Mouse (Mus musculus) gastrocnemius, postnatal 4 days (tissue): Measurements from ENCODE around the gene Emp2. TPM values are rescaled to one million over a fixed set of nuclear protein-coding genes. Genes with fewer than 3 reads are reported as not detected.

Experiments
- DNase-seq, 2 experiments: peaks; one replicate each; pipeline ENCODE4 v3.0.0; 2021 to 2022; ENCODE audit warnings: low spot score in 2 of 2, mixed read lengths in 2 of 2
- microRNA-seq: library from miRNA; unstranded; fragments of <30 nt; microRNA quantifications from one replicate; pipeline ENCODE4 v1.2.0, GENCODE M21; 2021
- total RNA-seq, 2 experiments: library from RNA; stranded (reverse); gene quantifications; 2 replicates each; pipeline ENCODE4 v1.2.3; 2021

Emp2 gene
- total RNA-seq, 2 experiments from 2014 or later, result 23.4 to 29.0 TPM

DNA sequence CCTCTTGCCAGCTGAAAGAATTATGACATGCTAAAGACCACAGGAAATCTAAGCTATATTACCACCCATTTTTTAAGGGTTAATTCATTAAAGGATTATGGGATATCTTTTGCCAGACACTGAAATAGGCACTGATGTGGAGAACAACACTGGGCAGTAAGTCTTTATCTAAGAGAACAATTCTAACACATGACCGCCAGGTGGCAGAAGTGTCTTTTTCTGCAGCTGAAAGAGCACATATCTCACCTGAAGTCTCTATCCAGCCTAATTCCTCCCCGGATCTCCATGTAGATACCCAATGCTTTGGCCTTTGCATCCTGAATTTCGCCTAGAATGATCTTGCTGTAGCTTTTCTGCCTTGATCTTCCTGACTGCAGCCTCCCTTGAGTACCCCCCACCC, 41.5 kb downstream of the Emp2 start:
- peak in 1 of 2 experiments; percentile 52 for DNase-seq

GRCm38 (mm10) chr16:10253993-10254392, 59.8 kb downstream of the Emp2 start:
- no peak for DNase-seq

DNA sequence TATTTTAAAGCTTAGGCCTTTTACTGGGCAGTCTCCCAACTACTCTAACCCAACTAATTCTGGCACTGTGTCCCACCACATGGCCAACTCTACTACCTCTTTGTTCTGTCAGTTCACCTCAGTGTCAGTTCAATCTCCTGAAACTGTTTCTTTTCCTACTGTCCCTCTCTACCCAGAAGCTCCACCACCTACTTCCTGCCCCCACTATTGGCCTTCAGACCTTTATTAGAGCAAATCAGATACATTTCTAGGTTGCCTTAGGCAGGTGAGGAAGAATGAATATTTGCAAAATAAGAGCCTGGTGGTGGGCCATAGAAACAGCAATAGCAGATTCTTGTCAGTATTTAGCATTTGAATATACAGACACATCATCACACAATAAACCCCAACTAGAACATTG, 77.2 kb downstream of the Emp2 start:
- DNase-seq, result no peak

Small RNA genes lying within 50 kb of the gene (microRNA-seq; reads per million reads assigned to microRNA genes)
- gene Gm22932, result not detected

Other genes starting within 250 kb of the Emp2 start
- under 1 TPM in 1 of 2 experiments, not detected in 1; 0.57 TPM for gene Rpl39l, start 143.7 kb downstream of the Emp2 start, total RNA-seq
- under 1 TPM in 1 of 2 experiments, not detected in 1; 0.23 TPM for gene Atf7ip2, start 121.3 kb downstream of the Emp2 start, total RNA-seq
- gene Tekt5, start 81.5 kb upstream of the Emp2 start, total RNA-seq, result 1 to 10 TPM; 2.0 to 3.3 TPM
- 10 to 100 TPM; 13.0 to 13.7 TPM for gene Nubp1, start 98.0 kb upstream of the Emp2 start, total RNA-seq
- gene Tvp23a, start 133.4 kb upstream of the Emp2 start, total RNA-seq, result 1 to 10 TPM; 3.4 to 4.1 TPM
- gene Ciita, start 166.1 kb upstream of the Emp2 start, total RNA-seq, result under 1 TPM; 0.17 to 0.29 TPM
- 10 to 100 TPM; 32.9 to 37.5 TPM for gene Dexi, start 229.1 kb upstream of the Emp2 start, total RNA-seq
- gene Clec16a, start 231.4 kb upstream of the Emp2 start, total RNA-seq, result 10 to 100 TPM; 22.3 to 26.2 TPM